Mouse (Mus musculus): ENCODE measurements around the gene Phf1.

Phf1 gene

GRCm38 (mm10) chr17:26950560-26951288 lies 17.9 kb downstream of the Phf1 start:
- DNase-seq (ENCODE audit: low spot score) = no peak

GRCm38 (mm10) chr17:26951406-26951805 lies 18.6 kb downstream of the Phf1 start:
- DNase-seq (ENCODE audit: low spot score) = no peak

- no peak for DNase-seq (ENCODE audit: low spot score)
These were observed 19.4 kb downstream of the Phf1 start for GRCm38 (mm10) chr17:26951952-26952877.

GRCm38 (mm10) chr17:26953201-26953600 lies 20.3 kb downstream of the Phf1 start:
- no peak for DNase-seq (ENCODE audit: low spot score)

GRCm38 (mm10) chr17:26953726-26954125 lies 20.9 kb downstream of the Phf1 start:
- DNase-seq (ENCODE audit: low spot score) = no peak

- no peak for DNase-seq (ENCODE audit: low spot score)
These were observed 23.5 kb downstream of the Phf1 start for GRCm38 (mm10) chr17:26956309-26956708.

- no peak for DNase-seq (ENCODE audit: low spot score)
These were observed 24.0 kb downstream of the Phf1 start for GRCm38 (mm10) chr17:26956895-26957294.

GRCm38 (mm10) chr17:26957872-26958271 lies 25.0 kb downstream of the Phf1 start:
- no peak for DNase-seq (ENCODE audit: low spot score)

- no peak for DNase-seq (ENCODE audit: low spot score)
These were observed 26.0 kb downstream of the Phf1 start for GRCm38 (mm10) chr17:26958880-26959279.

GRCm38 (mm10) chr17:26959815-26960214 lies 27.0 kb downstream of the Phf1 start:
- no peak for DNase-seq (ENCODE audit: low spot score)

GRCm38 (mm10) chr17:26961572-26962240 lies 28.9 kb downstream of the Phf1 start:
- DNase-seq (ENCODE audit: low spot score) = no peak

- no peak for DNase-seq (ENCODE audit: low spot score)
These were observed 34.1 kb downstream of the Phf1 start for GRCm38 (mm10) chr17:26966993-26967392.

GRCm38 (mm10) chr17:26967477-26967876 lies 34.6 kb downstream of the Phf1 start:
- no peak for DNase-seq (ENCODE audit: low spot score)

- no peak for DNase-seq (ENCODE audit: low spot score)
These were observed 35.4 kb downstream of the Phf1 start for GRCm38 (mm10) chr17:26968200-26968611.

GRCm38 (mm10) chr17:26969257-26969656 lies 36.4 kb downstream of the Phf1 start:
- DNase-seq (ENCODE audit: low spot score) = no peak

- no peak for DNase-seq (ENCODE audit: low spot score)
These were observed 37.4 kb downstream of the Phf1 start for GRCm38 (mm10) chr17:26970221-26970620.

GRCm38 (mm10) chr17:26971247-26971905 lies 38.5 kb downstream of the Phf1 start:
- no peak for DNase-seq (ENCODE audit: low spot score)

GRCm38 (mm10) chr17:26972107-26972506 lies 39.3 kb downstream of the Phf1 start:
- DNase-seq (ENCODE audit: low spot score) = no peak

- peak; percentile 95 for DNase-seq (ENCODE audit: low spot score)
These were observed 40.1 kb downstream of the Phf1 start, which contains the start of gene Zbtb9 for GRCm38 (mm10) chr17:26972703-26973574. Gene Zbtb9, plus strand, starts transcription at chr17:26973167.

- DNase-seq (ENCODE audit: low spot score) = no peak
These were observed 41.7 kb downstream of the Phf1 start for GRCm38 (mm10) chr17:26974547-26974946.

- DNase-seq (ENCODE audit: low spot score) = no peak
These were observed 42.6 kb downstream of the Phf1 start for GRCm38 (mm10) chr17:26975415-26975814.

Measured in adipocyte (in vitro differentiated cells).